Mouse (Mus musculus): ENCODE measurements around the gene Nav3. TPM values are rescaled to one million over a fixed set of nuclear protein-coding genes. Genes with fewer than 3 reads are reported as not detected.

Gene Nav3
- polyA plus RNA-seq, 1 experiment from 2014 or later = 0.96 TPM

GRCm38 (mm10) chr10:110272818-110273217 is 183.2 kb downstream of the Nav3 start:
- no peaks in the 10 kb centered on the region for H3K36me3 ChIP-seq (ENCODE audit: control insufficient read depth, insufficient read depth, low read length)
- no peaks in the 10 kb centered on the region for H3K9me3 ChIP-seq (ENCODE audit: control insufficient read depth, low read length)
- ATAC-seq (ENCODE audit: low FRiP score, low TSS enrichment) (no peak), DNase-seq (ENCODE audit: low spot score) (no peak)
- H3K4me2 ChIP-seq (replicated peaks; ENCODE audit: low read depth) = no peak overlapping the region
- no peak overlapping the region for H3K27ac ChIP-seq (replicated peaks)
- no peaks in the 10 kb centered on the region for H3K27me3 ChIP-seq (ENCODE audit: control insufficient read depth, insufficient read depth, low read length)
- H3K4me1 ChIP-seq (replicated peaks; ENCODE audit: control insufficient read depth, insufficient read depth) = no peaks in the 10 kb centered on the region
- no peak overlapping the region for H3K9ac ChIP-seq (ENCODE audit: low read length)
- WGBS = 85% methylated on average over 2 of the region's 2 CpGs
- no peak for TF ChIP-seq EP300 (optimal IDR thresholded peaks at IDR 0.05)
- no peak overlapping the region for H3K4me3 ChIP-seq (ENCODE audit: low read depth, low read length)

GRCm38 (mm10) chr10:110270561-110270960 is 185.4 kb downstream of the Nav3 start:
- no peak overlapping the region for H3K9ac ChIP-seq (ENCODE audit: low read length)
- TF ChIP-seq EP300 (optimal IDR thresholded peaks at IDR 0.05) = no peak
- no peak for TF ChIP-seq CTCF (IDR thresholded peaks at IDR 0.05; ENCODE audit: low read depth)
- H3K4me2 ChIP-seq (replicated peaks; ENCODE audit: low read depth) = no peak overlapping the region
- no peaks in the 10 kb centered on the region for H3K36me3 ChIP-seq (ENCODE audit: control insufficient read depth, insufficient read depth, low read length)
- H3K4me1 ChIP-seq (replicated peaks; ENCODE audit: control insufficient read depth, insufficient read depth) = no peaks in the 10 kb centered on the region
- no peak for DNase-seq (ENCODE audit: low spot score)
- no peaks in the 10 kb centered on the region for H3K9me3 ChIP-seq (ENCODE audit: control insufficient read depth, low read length)
- no peak overlapping the region for H3K4me3 ChIP-seq (ENCODE audit: low read depth, low read length)
- no peak for ATAC-seq (ENCODE audit: low FRiP score, low TSS enrichment)
- no peak overlapping the region for H3K27ac ChIP-seq (replicated peaks)
- no peaks in the 10 kb centered on the region for H3K27me3 ChIP-seq (ENCODE audit: control insufficient read depth, insufficient read depth, low read length)
- WGBS = 76% methylated on average over 1 of the region's 1 CpGs

GRCm38 (mm10) chr10:110242128-110242561 is 213.9 kb downstream of the Nav3 start:
- Histone ChIP-seq H3K4me3 (ENCODE audit: low read depth, low read length) (no peak overlapping the region), H3K27ac (replicated peaks) (no peak overlapping the region)
- DNase-seq (ENCODE audit: low spot score) = no peak

GRCm38 (mm10) chr10:110240667-110241066 is 215.3 kb downstream of the Nav3 start:
- Histone ChIP-seq H3K9me3 (ENCODE audit: control insufficient read depth, low read length) (no peaks in the 10 kb centered on the region), H3K4me3 (ENCODE audit: low read depth, low read length) (no peak overlapping the region), H3K27me3 (ENCODE audit: control insufficient read depth, insufficient read depth, low read length) (no peaks in the 10 kb centered on the region), H3K9ac (ENCODE audit: low read length) (no peak overlapping the region), H3K4me2 (replicated peaks; ENCODE audit: low read depth) (no peak overlapping the region), H3K4me1 (replicated peaks; ENCODE audit: control insufficient read depth, insufficient read depth) (no peaks in the 10 kb centered on the region), H3K36me3 (ENCODE audit: control insufficient read depth, insufficient read depth, low read length) (no peaks in the 10 kb centered on the region), H3K27ac (replicated peaks) (no peak overlapping the region)
- TF ChIP-seq CTCF (IDR thresholded peaks at IDR 0.05; ENCODE audit: low read depth) = no peak
- TF ChIP-seq EP300 (optimal IDR thresholded peaks at IDR 0.05) = no peak
- no peak for ATAC-seq (ENCODE audit: low FRiP score, low TSS enrichment)
- DNase-seq (ENCODE audit: low spot score) = no peak
- 73% methylated on average over 3 of the region's 3 CpGs for WGBS

More at GRCm38 (mm10) chr10:110242128-110242561, 213.9 kb downstream of the Nav3 start:
- Histone ChIP-seq H3K36me3 (ENCODE audit: control insufficient read depth, insufficient read depth, low read length) (no peaks in the 10 kb centered on the region), H3K4me1 (replicated peaks; ENCODE audit: control insufficient read depth, insufficient read depth) (no peaks in the 10 kb centered on the region), H3K4me2 (replicated peaks; ENCODE audit: low read depth) (no peak overlapping the region), H3K27me3 (ENCODE audit: control insufficient read depth, insufficient read depth, low read length) (no peaks in the 10 kb centered on the region), H3K9me3 (ENCODE audit: control insufficient read depth, low read length) (no peaks in the 10 kb centered on the region), H3K9ac (ENCODE audit: low read length) (no peak overlapping the region)
- TF ChIP-seq EP300 (optimal IDR thresholded peaks at IDR 0.05) = no peak
- TF ChIP-seq CTCF (IDR thresholded peaks at IDR 0.05; ENCODE audit: low read depth) = no peak
- no peak for ATAC-seq (ENCODE audit: low FRiP score, low TSS enrichment)
- 69% methylated on average over 3 of the region's 3 CpGs for WGBS

- Histone ChIP-seq H3K4me2 (replicated peaks; ENCODE audit: low read depth) (no peak overlapping the region), H3K4me1 (replicated peaks; ENCODE audit: control insufficient read depth, insufficient read depth) (no peaks in the 10 kb centered on the region), H3K27me3 (ENCODE audit: control insufficient read depth, insufficient read depth, low read length) (no peaks in the 10 kb centered on the region), H3K4me3 (ENCODE audit: low read depth, low read length) (no peak overlapping the region), H3K9me3 (ENCODE audit: control insufficient read depth, low read length) (no peaks in the 10 kb centered on the region), H3K9ac (ENCODE audit: low read length) (no peak overlapping the region), H3K36me3 (ENCODE audit: control insufficient read depth, insufficient read depth, low read length) (no peaks in the 10 kb centered on the region), H3K27ac (replicated peaks) (no peak overlapping the region)
- TF ChIP-seq CTCF (IDR thresholded peaks at IDR 0.05; ENCODE audit: low read depth) = no peak
- no peak for TF ChIP-seq EP300 (optimal IDR thresholded peaks at IDR 0.05)
- no peak for DNase-seq (ENCODE audit: low spot score)
- 74% methylated on average over 6 of the region's 6 CpGs for WGBS
- no peak for ATAC-seq (ENCODE audit: low FRiP score, low TSS enrichment)
These were observed 222.6 kb downstream of the Nav3 start for GRCm38 (mm10) chr10:110233307-110233930.

GRCm38 (mm10) chr10:110206411-110206810 is 249.6 kb downstream of the Nav3 start:
- WGBS = 86% methylated on average over 5 of the region's 5 CpGs
- H3K36me3 ChIP-seq (ENCODE audit: control insufficient read depth, insufficient read depth, low read length) = no peaks in the 10 kb centered on the region
- H3K27ac ChIP-seq (replicated peaks) = no peak overlapping the region
- DNase-seq (ENCODE audit: low spot score) = no peak
- H3K9ac ChIP-seq (ENCODE audit: low read length) = no peak overlapping the region
- H3K4me2 ChIP-seq (replicated peaks; ENCODE audit: low read depth) = no peak overlapping the region
- ATAC-seq (ENCODE audit: low FRiP score, low TSS enrichment) = no peak
- no peaks in the 10 kb centered on the region for H3K27me3 ChIP-seq (ENCODE audit: control insufficient read depth, insufficient read depth, low read length)
- H3K4me1 ChIP-seq (replicated peaks; ENCODE audit: control insufficient read depth, insufficient read depth) = no peaks in the 10 kb centered on the region
- no peak overlapping the region for H3K4me3 ChIP-seq (ENCODE audit: low read depth, low read length)
- H3K9me3 ChIP-seq (ENCODE audit: control insufficient read depth, low read length) = no peaks in the 10 kb centered on the region
- no peak for TF ChIP-seq EP300 (optimal IDR thresholded peaks at IDR 0.05)
- no peak for TF ChIP-seq CTCF (IDR thresholded peaks at IDR 0.05; ENCODE audit: low read depth)
